Mouse (Mus musculus): ENCODE data around the gene Gna13. TPM values are rescaled to one million over a fixed set of nuclear protein-coding genes. Genes with fewer than 3 reads are reported as not detected.

The Gna13 gene
- polyA plus RNA-seq, 1 experiment: 24.1 TPM

- Histone ChIP-seq H3K79me2 (ENCODE audit: control insufficient read depth, insufficient read depth) (no peaks in the 10 kb centered on the region), H3K4me2 (ENCODE audit: low read depth) (no peak overlapping the region), H3K36me3 (ENCODE audit: control insufficient read depth, insufficient read depth) (no peaks in the 10 kb centered on the region), H3ac (ENCODE audit: control insufficient read depth, insufficient read length) (no peak overlapping the region), H3K4me3 (no peak overlapping the region), H3K27me3 (ENCODE audit: control insufficient read depth, insufficient read depth, insufficient read length) (no peaks in the 10 kb centered on the region)
- TF ChIP-seq SRF (IDR thresholded peaks at IDR 0.05; ENCODE audit: control insufficient read depth, insufficient read length, low read depth) (no peak), MYOD1 (IDR thresholded peaks at IDR 0.05; ENCODE audit: control insufficient read depth in 1 of 3, insufficient read length in 2 of 3, low read depth in 2 of 3) (peak; percentile 39 to 80 (median 58)), CEBPB (IDR thresholded peaks at IDR 0.05; ENCODE audit: insufficient read depth, poor library complexity, severe bottlenecking) (no peak), MAX (IDR thresholded peaks at IDR 0.05; ENCODE audit: low read depth) (no peak), TCF12 (IDR thresholded peaks at IDR 0.05; ENCODE audit: insufficient read depth, poor library complexity, severe bottlenecking) (peak; percentile 15), USF1 (IDR thresholded peaks at IDR 0.05; ENCODE audit: low read depth) (no peak), REST (IDR thresholded peaks at IDR 0.05; ENCODE audit: insufficient read depth, insufficient read length) (no peak), MYOG (IDR thresholded peaks at IDR 0.05; ENCODE audit: control insufficient read depth in 1 of 3, insufficient read depth in 1 of 3, insufficient read length in 2 of 3, low read depth in 2 of 3) (no peak)
Observed at GRCm38 (mm10) chr11:109442166-109442730, 79.6 kb downstream of the Gna13 start.

- TF ChIP-seq MYOD1 (IDR thresholded peaks at IDR 0.05; ENCODE audit: control insufficient read depth in 1 of 3, insufficient read length in 2 of 3, low read depth in 2 of 3): no peak
- TF ChIP-seq TCF12 (IDR thresholded peaks at IDR 0.05; ENCODE audit: insufficient read depth, poor library complexity, severe bottlenecking): no peak
- no peak for TF ChIP-seq E2F4 (IDR thresholded peaks at IDR 0.05; ENCODE audit: insufficient read depth)
- no peak for TF ChIP-seq SRF (IDR thresholded peaks at IDR 0.05; ENCODE audit: control insufficient read depth, insufficient read length, low read depth)
- TF ChIP-seq POLR2A (IDR thresholded peaks at IDR 0.05; ENCODE audit: insufficient read length, low read depth): no peak
- no peak for TF ChIP-seq USF1 (IDR thresholded peaks at IDR 0.05; ENCODE audit: low read depth)
- no peak for TF ChIP-seq MYOG (IDR thresholded peaks at IDR 0.05; ENCODE audit: control insufficient read depth in 1 of 3, insufficient read depth in 1 of 3, insufficient read length in 2 of 3, low read depth in 2 of 3)
- TF ChIP-seq TCF3 (IDR thresholded peaks at IDR 0.05; ENCODE audit: insufficient read length, low read depth): no peak
- TF ChIP-seq CEBPB (IDR thresholded peaks at IDR 0.05; ENCODE audit: insufficient read depth, poor library complexity, severe bottlenecking): no peak
- no peak for TF ChIP-seq REST (IDR thresholded peaks at IDR 0.05; ENCODE audit: insufficient read depth, insufficient read length)
- TF ChIP-seq MAX (IDR thresholded peaks at IDR 0.05; ENCODE audit: low read depth): no peak
- TF ChIP-seq POLR2AphosphoS2 (IDR thresholded peaks at IDR 0.05; ENCODE audit: insufficient read length, low read depth): no peak
- H3K79me2 ChIP-seq (ENCODE audit: control insufficient read depth, insufficient read depth): no peaks in the 10 kb centered on the region
- H3K4me3 ChIP-seq: no peak overlapping the region
- no peak overlapping the region for H3ac ChIP-seq (ENCODE audit: control insufficient read depth, insufficient read length)
- no peaks in the 10 kb centered on the region for H3K27me3 ChIP-seq (ENCODE audit: control insufficient read depth, insufficient read depth, insufficient read length)
- H3K36me3 ChIP-seq (ENCODE audit: control insufficient read depth, insufficient read depth): no peaks in the 10 kb centered on the region
- H3K4me2 ChIP-seq (ENCODE audit: low read depth): no peak overlapping the region
Observed at GRCm38 (mm10) chr11:109443468-109444263, 81.0 kb downstream of the Gna13 start.

- Histone ChIP-seq H3K36me3 (ENCODE audit: control insufficient read depth, insufficient read depth) (no peaks in the 10 kb centered on the region), H3K79me2 (ENCODE audit: control insufficient read depth, insufficient read depth) (no peaks in the 10 kb centered on the region), H3K27me3 (ENCODE audit: control insufficient read depth, insufficient read depth, insufficient read length) (no peaks in the 10 kb centered on the region), H3ac (ENCODE audit: control insufficient read depth, insufficient read length) (no peak overlapping the region), H3K4me3 (no peak overlapping the region), H3K4me2 (ENCODE audit: low read depth) (no peak overlapping the region)
- TF ChIP-seq TCF12 (IDR thresholded peaks at IDR 0.05; ENCODE audit: insufficient read depth, poor library complexity, severe bottlenecking): no peak
- TF ChIP-seq MYOD1 (IDR thresholded peaks at IDR 0.05; ENCODE audit: control insufficient read depth in 1 of 3, insufficient read length in 2 of 3, low read depth in 2 of 3): no peak
- TF ChIP-seq MYOG (IDR thresholded peaks at IDR 0.05; ENCODE audit: control insufficient read depth in 1 of 3, insufficient read depth in 1 of 3, insufficient read length in 2 of 3, low read depth in 2 of 3): no peak
- TF ChIP-seq E2F4 (IDR thresholded peaks at IDR 0.05; ENCODE audit: insufficient read depth): no peak
- no peak for TF ChIP-seq POLR2AphosphoS2 (IDR thresholded peaks at IDR 0.05; ENCODE audit: insufficient read length, low read depth)
- TF ChIP-seq SRF (IDR thresholded peaks at IDR 0.05; ENCODE audit: control insufficient read depth, insufficient read length, low read depth): no peak
- no peak for TF ChIP-seq USF1 (IDR thresholded peaks at IDR 0.05; ENCODE audit: low read depth)
- TF ChIP-seq TCF3 (IDR thresholded peaks at IDR 0.05; ENCODE audit: insufficient read length, low read depth): no peak
- no peak for TF ChIP-seq REST (IDR thresholded peaks at IDR 0.05; ENCODE audit: insufficient read depth, insufficient read length)
Observed at GRCm38 (mm10) chr11:109444600-109444999, 82.0 kb downstream of the Gna13 start.

GRCm38 (mm10) chr11:109445438-109446035, 82.9 kb downstream of the Gna13 start:
- H3K4me2 ChIP-seq (ENCODE audit: low read depth): no peak overlapping the region
- no peaks in the 10 kb centered on the region for H3K36me3 ChIP-seq (ENCODE audit: control insufficient read depth, insufficient read depth)
- H3K27me3 ChIP-seq (ENCODE audit: control insufficient read depth, insufficient read depth, insufficient read length): no peaks in the 10 kb centered on the region
- H3K4me3 ChIP-seq: no peak overlapping the region
- H3ac ChIP-seq (ENCODE audit: control insufficient read depth, insufficient read length): no peak overlapping the region
- TF ChIP-seq MYOG (IDR thresholded peaks at IDR 0.05; ENCODE audit: control insufficient read depth in 1 of 3, insufficient read depth in 1 of 3, insufficient read length in 2 of 3, low read depth in 2 of 3) (no peak), REST (IDR thresholded peaks at IDR 0.05; ENCODE audit: insufficient read depth, insufficient read length) (no peak), CEBPB (IDR thresholded peaks at IDR 0.05; ENCODE audit: insufficient read depth, poor library complexity, severe bottlenecking) (no peak)
- H3K79me2 ChIP-seq (ENCODE audit: control insufficient read depth, insufficient read depth): no peaks in the 10 kb centered on the region

Other genes starting within 250 kb of the Gna13 start
- not detected for gene E030025P04Rik, start 218.5 kb upstream of the Gna13 start, polyA plus RNA-seq (2012; fragmentation: generic; extraction: Trizol)
- gene Rgs9, start 64.7 kb upstream of the Gna13 start, polyA plus RNA-seq (2012; fragmentation: generic; extraction: Trizol): not detected
- gene 9930022D16Rik, start 51.1 kb downstream of the Gna13 start, polyA plus RNA-seq (2012; fragmentation: generic; extraction: Trizol): not detected
- 31.5 TPM for gene Amz2, start 63.1 kb downstream of the Gna13 start, polyA plus RNA-seq (2012; fragmentation: generic; extraction: Trizol)
- gene Arsg, start 110.5 kb downstream of the Gna13 start, polyA plus RNA-seq (2012; fragmentation: generic; extraction: Trizol): 2.4 TPM
- 4.3 TPM for gene Slc16a6, start 110.8 kb downstream of the Gna13 start, polyA plus RNA-seq (2012; fragmentation: generic; extraction: Trizol)
- gene Wipi1, start 249.1 kb downstream of the Gna13 start, polyA plus RNA-seq (2012; fragmentation: generic; extraction: Trizol): 71.9 TPM